Mouse (Mus musculus) Patski (cell line): Measurements from ENCODE around the gene Bcl11a. TPM values are rescaled to one million over a fixed set of nuclear protein-coding genes. Genes with fewer than 3 reads are reported as not detected.

Source experiments
- ATAC-seq: fragments of 100-300 bp; one replicate; pipeline ENCODE4 v1.8.0; 2021
- CTCF ChIA-PET: fragments of 350-600 bp; sonication (Branson Sonifier 250); formaldehyde crosslinking; loops from one replicate; lab custom pipeline; 2022; ENCODE audit warnings: inconsistent platforms; lab: Charles Lee
- POLR2A ChIA-PET: fragments of 350-600 bp; sonication (Branson Sonifier 250); formaldehyde crosslinking; loops from one replicate; lab custom pipeline; 2022; ENCODE audit warnings: antibody characterized with exemption, inconsistent platforms; lab: Charles Lee
- DNase-seq: peaks from one replicate; pipeline ENCODE4 v3.0.0-alpha.2; 2011; ENCODE audit warnings: low read depth, low spot score
- H3K27me3 ChIP-seq: fragments of 371-371 bp; one replicate; pipeline ENCODE4 v1.5.1; 2021
- CTCF ChIP-seq: fragments of 100-300 bp; IDR thresholded peaks from one replicate; pipeline ENCODE4 v1.5.1; 2021
- in situ Hi-C: fragments of 300-500 bp; cut with MboI; formaldehyde crosslinking; loops from 3 replicates; pipeline ENCODE4 v1.11.1; 2018; ENCODE audit warnings: low pct_unique_long_range_greater_than_20kb, mixed read lengths
- polyA plus RNA-seq: library from polyadenylated mRNA; unstranded; gene quantifications from one replicate; pipeline ENCODE4 v1.2.3, GENCODE M21; 2021

Gene Bcl11a
- polyA plus RNA-seq, 1 experiment from 2014 or later: not detected

GRCm38 (mm10) chr11:24092618-24093017 is 14.8 kb downstream of the Bcl11a start:
- H3K27me3 ChIP-seq: peaks cover 92% of the 10 kb centered on the region
- no peak for TF ChIP-seq CTCF
- in situ Hi-C loops: no loop called here
- DNase-seq (no peak), ATAC-seq (no peak)
- ChIA-PET POLR2A (no interaction called here), CTCF (no interaction called here)

- in situ Hi-C loops: no loop called here
- H3K27me3 ChIP-seq: peaks cover 90% of the 10 kb centered on the region
- ChIA-PET POLR2A (no interaction called here), CTCF (no interaction called here)
- ATAC-seq (no peak), DNase-seq (no peak)
- no peak for TF ChIP-seq CTCF
Observed at GRCm38 (mm10) chr11:24094086-24094487, 16.2 kb downstream of the Bcl11a start.

GRCm38 (mm10) chr11:24095236-24095635 is 17.4 kb downstream of the Bcl11a start:
- in situ Hi-C loops: no loop called here
- DNase-seq (no peak), ATAC-seq (no peak)
- no peak for TF ChIP-seq CTCF
- ChIA-PET POLR2A (no interaction called here), CTCF (no interaction called here)
- peaks cover 79% of the 10 kb centered on the region for H3K27me3 ChIP-seq

GRCm38 (mm10) chr11:24095656-24096353 is 17.9 kb downstream of the Bcl11a start:
- peaks cover 78% of the 10 kb centered on the region for H3K27me3 ChIP-seq
- no peak for DNase-seq
- ATAC-seq: no peak
- CTCF ChIA-PET: no interaction called here
- TF ChIP-seq CTCF: no peak
- in situ Hi-C loops: no loop called here
- POLR2A ChIA-PET: no interaction called here

- TF ChIP-seq CTCF: no peak
- ATAC-seq (no peak), DNase-seq (no peak)
- POLR2A ChIA-PET: no interaction called here
- in situ Hi-C loops: no loop called here
- CTCF ChIA-PET: no interaction called here
- peaks cover 77% of the 10 kb centered on the region for H3K27me3 ChIP-seq
Observed at GRCm38 (mm10) chr11:24096483-24096882, 18.6 kb downstream of the Bcl11a start.

GRCm38 (mm10) chr11:24097026-24097425 is 19.2 kb downstream of the Bcl11a start:
- ChIA-PET CTCF (no interaction called here), POLR2A (no interaction called here)
- H3K27me3 ChIP-seq: peaks cover 77% of the 10 kb centered on the region
- TF ChIP-seq CTCF: no peak
- ATAC-seq: no peak
- no peak for DNase-seq
- in situ Hi-C loops: no loop called here

- no peak for ATAC-seq
- POLR2A ChIA-PET: no interaction called here
Observed at GRCm38 (mm10) chr11:24098069-24098468, 20.2 kb downstream of the Bcl11a start.

GRCm38 (mm10) chr11:24098662-24099061 is 20.8 kb downstream of the Bcl11a start:
- POLR2A ChIA-PET: no interaction called here
- DNase-seq (no peak), ATAC-seq (no peak)
- CTCF ChIA-PET: no interaction called here
- in situ Hi-C loops: no loop called here
- TF ChIP-seq CTCF: no peak
- H3K27me3 ChIP-seq: peaks cover 68% of the 10 kb centered on the region

More at GRCm38 (mm10) chr11:24098069-24098468, 20.2 kb downstream of the Bcl11a start:
- peaks cover 73% of the 10 kb centered on the region for H3K27me3 ChIP-seq
- CTCF ChIA-PET: no interaction called here
- in situ Hi-C loops: no loop called here
- TF ChIP-seq CTCF: no peak
- DNase-seq: no peak

- CTCF ChIA-PET: no interaction called here
Observed at GRCm38 (mm10) chr11:24099215-24099614, 21.4 kb downstream of the Bcl11a start.

GRCm38 (mm10) chr11:24099886-24100293 is 22.0 kb downstream of the Bcl11a start:
- DNase-seq: no peak
- no peak for TF ChIP-seq CTCF
- CTCF ChIA-PET: no interaction called here
- POLR2A ChIA-PET: no interaction called here
- ATAC-seq: no peak
- H3K27me3 ChIP-seq: peaks cover 64% of the 10 kb centered on the region
- in situ Hi-C loops: no loop called here

More at GRCm38 (mm10) chr11:24099215-24099614, 21.4 kb downstream of the Bcl11a start:
- DNase-seq (no peak), ATAC-seq (no peak)
- H3K27me3 ChIP-seq: peaks cover 63% of the 10 kb centered on the region
- POLR2A ChIA-PET: no interaction called here
- in situ Hi-C loops: no loop called here
- no peak for TF ChIP-seq CTCF

- H3K27me3 ChIP-seq: peaks cover 64% of the 10 kb centered on the region
- ATAC-seq: no peak
- ChIA-PET POLR2A (no interaction called here), CTCF (no interaction called here)
- no peak for DNase-seq
- in situ Hi-C loops: no loop called here
- no peak for TF ChIP-seq CTCF
Observed at GRCm38 (mm10) chr11:24100449-24101070, 22.7 kb downstream of the Bcl11a start.
